Mouse (Mus musculus): ENCODE data around the gene Nfu1.

DNA sequence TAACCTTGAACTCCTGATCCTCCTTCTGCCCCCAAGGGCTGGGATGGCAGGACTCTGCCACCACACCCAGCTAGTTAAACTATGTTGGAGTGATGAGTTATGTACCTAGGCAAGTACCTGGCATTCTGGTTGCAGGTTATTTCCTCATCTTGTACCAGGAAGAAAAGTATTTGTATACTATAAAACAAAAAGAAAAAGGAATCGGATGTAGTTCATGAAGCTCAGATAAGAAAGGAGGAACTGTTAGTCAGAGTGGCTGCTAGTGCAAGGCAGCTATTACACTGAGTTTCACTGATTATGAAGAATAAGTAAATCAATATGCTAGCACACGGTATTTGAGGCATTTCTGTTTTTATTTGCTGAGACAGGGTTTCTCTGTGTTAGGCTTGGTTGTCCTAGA lies 35.9 kb downstream of the Nfu1 start:
- TF ChIP-seq POLR2A (IDR thresholded peaks at IDR 0.05; ENCODE audit: borderline replicate concordance, extremely low read depth, low read depth, low read length) (no peak), CTCF (IDR thresholded peaks at IDR 0.05; ENCODE audit: insufficient read depth, low read length) (no peak)

Measured in lung, adult 2 months (tissue).